Mouse (Mus musculus) kidney, postnatal 36 days (tissue): ENCODE measurements at regions not wholly inside any gene's neighbourhood (a gene's known extent, or its start where the extent isn't known, plus 50 kb on each side); places are given as distances from the start of the nearest gene placed in this dataset.

Experiments
- DNase-seq, 2 experiments: peaks; one replicate each; pipeline ENCODE4 v3.0.0; 2021 to 2022; ENCODE audit warnings: mixed read lengths in 2 of 2

DNA sequence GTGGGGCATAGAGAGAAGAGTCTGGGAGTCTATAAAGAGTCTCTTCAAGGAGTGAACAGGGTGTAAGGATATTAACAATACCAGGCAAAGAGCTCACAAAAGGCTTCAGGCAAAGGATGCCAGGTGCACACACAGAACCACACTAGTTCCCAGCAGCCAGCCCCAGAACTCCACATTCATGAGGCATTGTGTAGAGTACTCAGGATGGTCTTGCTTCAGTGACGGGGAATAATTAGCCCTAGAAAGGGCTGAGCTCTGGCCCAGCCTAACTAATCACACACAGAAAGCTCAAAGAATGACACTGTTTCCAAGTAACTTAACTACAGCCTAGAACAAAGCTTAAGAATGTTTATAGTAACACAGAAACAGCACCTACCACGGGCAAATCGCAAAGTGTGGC, 428.2 kb downstream of the Ate1 start:
- DNase-seq: no peak

DNA sequence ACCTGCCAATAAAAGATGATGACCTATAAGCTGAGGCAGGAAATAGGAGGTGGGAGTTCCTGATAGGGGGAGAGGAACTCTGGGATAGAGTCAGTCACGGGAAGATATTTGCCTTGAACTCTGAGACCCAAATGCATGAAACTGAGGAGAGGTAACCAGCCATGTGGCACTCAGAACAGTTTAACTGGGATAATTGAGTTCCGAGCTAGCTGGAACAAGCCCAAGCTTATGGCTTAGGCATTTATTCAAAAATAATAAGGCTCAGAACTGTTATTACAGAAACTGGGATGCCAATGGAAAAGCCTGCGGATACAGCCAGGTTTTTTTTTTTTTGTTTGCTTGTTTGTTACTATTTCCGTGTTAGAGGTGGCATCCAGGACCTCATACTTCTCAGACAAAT, 425.0 kb downstream of the Ate1 start:
- no peak for DNase-seq

DNA sequence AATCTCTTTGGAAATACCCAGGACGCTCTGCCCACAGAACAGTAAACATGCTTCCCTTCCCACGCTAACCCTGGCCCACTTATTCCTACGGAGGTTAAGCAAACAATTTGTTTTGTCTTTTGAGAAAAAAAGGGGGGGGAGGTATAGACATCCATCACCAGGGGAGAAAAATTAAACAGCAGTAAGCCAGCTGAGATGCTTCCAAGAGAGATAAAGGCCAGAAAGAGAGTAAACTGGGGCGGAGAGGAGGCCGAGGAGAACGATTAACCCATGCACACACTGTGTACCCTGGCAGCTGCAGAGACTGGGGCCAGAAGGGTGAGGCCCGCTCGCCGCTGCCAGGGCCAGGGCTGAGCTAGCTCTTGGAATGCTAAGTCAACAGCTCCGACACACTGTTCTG, 421.6 kb downstream of the Ate1 start:
- no peak for DNase-seq

DNA sequence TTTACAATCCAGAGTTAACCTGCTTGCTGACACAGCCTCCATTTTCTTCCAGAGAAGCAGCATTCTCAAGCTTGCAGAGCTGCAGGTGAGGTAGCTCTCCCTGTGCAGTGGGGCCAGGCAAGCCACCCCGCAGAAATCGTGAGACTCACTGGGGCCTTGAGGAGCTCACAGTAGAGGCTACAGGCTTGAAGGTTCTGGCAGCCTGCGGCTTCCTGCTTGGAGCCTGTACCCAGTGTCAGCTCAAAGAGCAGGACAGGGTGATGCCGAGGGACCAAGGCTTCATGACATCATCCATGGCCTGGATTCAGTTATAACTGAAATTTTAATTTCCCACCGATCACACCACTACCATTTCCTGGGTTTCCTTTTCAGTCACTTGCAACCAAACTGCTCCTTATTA, 417.5 kb downstream of the Ate1 start:
- DNase-seq: no peak

DNA sequence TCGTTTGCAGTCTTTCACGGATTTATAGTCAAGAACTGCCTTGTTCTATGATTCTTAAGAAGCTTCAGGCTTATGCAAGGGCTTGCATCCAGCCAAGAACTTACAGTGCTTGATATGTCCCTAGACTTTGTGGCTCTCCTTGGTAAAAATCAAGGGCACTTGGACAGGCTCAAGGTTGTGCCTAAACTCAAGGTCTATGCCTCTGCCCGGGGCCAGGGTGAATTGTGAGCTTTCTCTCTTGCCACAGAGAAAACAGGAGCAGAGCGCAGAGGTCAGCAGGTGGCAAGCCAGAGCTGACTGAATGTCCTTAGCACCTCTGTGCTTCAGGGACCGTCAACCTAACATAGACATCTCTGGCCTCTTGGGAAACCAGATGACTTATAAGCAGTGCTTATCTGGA, 413.2 kb downstream of the Ate1 start:
- no peak for DNase-seq

DNA sequence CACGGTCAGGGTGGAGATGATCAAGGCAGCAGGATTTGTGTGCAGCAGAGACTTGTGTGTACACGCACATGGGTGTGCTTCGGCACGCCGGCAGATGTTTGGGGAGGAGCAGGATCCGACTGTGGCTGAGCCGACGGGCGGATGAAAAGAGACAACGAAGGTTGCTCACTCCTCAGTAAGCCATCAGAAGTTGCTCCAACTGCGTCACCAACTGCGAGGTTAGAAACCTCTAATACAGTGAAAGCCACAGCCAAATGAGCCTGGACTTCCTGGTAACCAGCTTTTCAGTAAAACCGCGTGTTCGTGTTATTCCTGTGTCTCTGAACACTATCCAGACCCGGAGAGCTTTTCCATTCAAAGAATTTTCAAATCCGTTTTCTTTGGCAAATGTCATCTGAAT, 411.8 kb downstream of the Ate1 start:
- no peak for DNase-seq
